Mouse (Mus musculus) cortical plate, adult 2 months (tissue): ENCODE results near the gene Dctpp1. TPM values are rescaled to one million over a fixed set of nuclear protein-coding genes. Genes with fewer than 3 reads are reported as not detected.

Source experiments
- H3K27ac ChIP-seq: fragments of 200-500 bp; 2 replicates; pipeline ENCODE4 v1.5.1; 2012; ENCODE audit warnings: low read length, control low read depth, inconsistent platforms; ENCODE audit not compliant: insufficient read depth
- H3K4me1 ChIP-seq: fragments of 200-500 bp; 2 replicates; pipeline ENCODE4 v1.6.1; 2011; ENCODE audit warnings: low read length; ENCODE audit not compliant: control insufficient read depth, insufficient read depth
- H3K4me3 ChIP-seq: fragments of 200-500 bp; 2 replicates; pipeline ENCODE4 v1.5.1; 2011; ENCODE audit warnings: mild to moderate bottlenecking, low read length, control low read depth; ENCODE audit not compliant: insufficient read depth
- CTCF ChIP-seq: fragments of 200-500 bp; IDR thresholded peaks from 2 replicates; pipeline ENCODE4 v1.5.1; 2011; ENCODE audit warnings: mild to moderate bottlenecking, control low read depth, low read length; ENCODE audit not compliant: insufficient read depth; ENCODE audit errors: extremely low read depth
- POLR2A ChIP-seq: fragments of 200-500 bp; IDR thresholded peaks from 2 replicates; pipeline ENCODE4 v1.6.1; 2011; ENCODE audit warnings: mild to moderate bottlenecking, low read length, control low read depth; ENCODE audit not compliant: insufficient read depth; ENCODE audit errors: extremely low read depth
- polyA plus RNA-seq: library from polyadenylated mRNA; depleted of rRNA; stranded (reverse); fragments of >200 nt; gene quantifications from 2 replicates; pipeline ENCODE4 v1.2.3, GENCODE M21; 2012

The Dctpp1 gene
- polyA plus RNA-seq, 1 experiment: 37.4 TPM

GRCm38 (mm10) chr7:127271093-127271492 is 10.6 kb upstream of the Dctpp1 start:
- TF ChIP-seq CTCF (no peak), POLR2A (no peak)
- Histone ChIP-seq H3K27ac (no peak overlapping the region), H3K4me1 (peaks cover 4% of the 10 kb centered on the region), H3K4me3 (no peak overlapping the region)

GRCm38 (mm10) chr7:127270666-127271065 is 10.2 kb upstream of the Dctpp1 start:
- peaks cover 4% of the 10 kb centered on the region for H3K4me1 ChIP-seq
- TF ChIP-seq CTCF (no peak), POLR2A (no peak)
- H3K4me3 ChIP-seq: no peak overlapping the region
- no peak overlapping the region for H3K27ac ChIP-seq

DNA sequence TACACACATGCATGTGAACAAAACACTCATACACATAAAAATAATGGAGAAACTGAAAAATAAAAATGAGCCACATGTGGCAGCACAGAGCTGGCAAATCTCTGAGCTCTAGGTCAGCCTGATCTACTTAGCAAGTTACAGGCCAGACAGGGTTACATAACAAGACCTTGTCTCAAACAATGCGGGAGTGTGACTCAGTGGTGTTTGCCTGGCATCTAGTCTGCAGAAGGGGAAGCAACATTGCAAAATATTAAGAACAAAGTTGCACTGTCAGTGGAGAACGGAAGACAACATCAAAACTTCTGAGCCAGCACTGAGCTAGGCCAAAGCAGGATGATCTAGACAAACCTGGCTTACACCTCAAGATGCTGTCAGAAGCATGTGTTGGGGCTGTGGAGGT is 9.7 kb upstream of the Dctpp1 start:
- TF ChIP-seq CTCF (no peak), POLR2A (no peak)
- H3K4me1 ChIP-seq: peaks cover 4% of the 10 kb centered on the region
- no peak overlapping the region for H3K4me3 ChIP-seq
- no peak overlapping the region for H3K27ac ChIP-seq

- Histone ChIP-seq H3K4me3 (no peak overlapping the region), H3K4me1 (peaks cover 2% of the 10 kb centered on the region; the same call in 1 of the 2 replicates), H3K27ac (no peak overlapping the region)
- no peak for TF ChIP-seq CTCF
- no peak for TF ChIP-seq POLR2A
Observed at GRCm38 (mm10) chr7:127263526-127263925, 3.0 kb upstream of the Dctpp1 start.

GRCm38 (mm10) chr7:127262218-127262961 is 1.9 kb upstream of the Dctpp1 start:
- TF ChIP-seq POLR2A (no peak), CTCF (no peak)
- H3K4me3 ChIP-seq: no peak overlapping the region
- no peak overlapping the region for H3K27ac ChIP-seq
- peaks cover 2% of the 10 kb centered on the region; the same call in 1 of the 2 replicates for H3K4me1 ChIP-seq

- H3K27ac ChIP-seq: no peak overlapping the region
- TF ChIP-seq POLR2A (no peak), CTCF (no peak)
- H3K4me1 ChIP-seq: peaks cover 3% of the 10 kb centered on the region; the same call in 1 of the 2 replicates
- no peak overlapping the region for H3K4me3 ChIP-seq
Observed at GRCm38 (mm10) chr7:127259186-127259905, 1.2 kb downstream of the Dctpp1 start.

DNA sequence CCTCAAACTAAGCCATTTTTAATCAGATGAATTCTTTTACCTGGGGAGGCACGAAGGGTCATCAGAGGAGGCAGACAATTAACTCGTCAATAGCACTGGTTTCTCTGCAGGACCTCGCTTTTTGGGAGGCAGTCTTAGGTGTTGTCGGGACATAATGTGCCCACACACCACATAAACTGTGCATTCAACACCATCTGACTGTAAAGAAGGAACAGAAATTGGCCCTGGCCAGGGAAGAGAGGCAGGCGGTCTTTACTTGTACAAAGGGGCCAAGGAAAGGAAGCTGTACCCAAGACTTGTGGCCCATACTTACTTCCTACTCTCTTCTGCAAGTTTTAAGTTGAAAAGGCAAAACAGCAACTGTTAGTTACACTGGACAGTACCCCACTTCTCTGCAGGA is 4.0 kb downstream of the Dctpp1 start:
- Histone ChIP-seq H3K27ac (no peak overlapping the region), H3K4me3 (no peak overlapping the region), H3K4me1 (peaks cover 3% of the 10 kb centered on the region; the same call in 1 of the 2 replicates)
- TF ChIP-seq CTCF (no peak), POLR2A (no peak)

DNA sequence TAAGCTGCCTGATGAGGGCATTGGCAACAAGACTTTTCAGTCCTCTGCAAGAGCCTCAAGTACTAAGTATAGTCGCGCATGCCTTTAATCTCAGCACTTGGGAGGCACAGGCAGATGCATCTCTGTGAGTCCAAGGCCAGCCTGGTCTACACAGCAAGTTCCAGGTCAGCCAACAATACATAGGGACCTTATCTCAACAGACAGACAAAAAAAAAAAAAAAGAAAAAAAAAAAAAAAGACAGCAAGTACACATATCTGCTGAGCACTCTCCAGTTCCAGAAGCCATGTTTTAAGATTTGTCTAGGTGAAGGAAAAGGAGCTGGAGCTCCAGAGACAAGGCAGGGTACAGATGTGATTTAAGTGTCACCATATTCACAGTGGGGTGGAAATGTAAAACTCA is 4.5 kb downstream of the Dctpp1 start:
- TF ChIP-seq CTCF (no peak), POLR2A (no peak)
- Histone ChIP-seq H3K4me1 (peaks cover 1% of the 10 kb centered on the region; the same call in 1 of the 2 replicates), H3K4me3 (no peak overlapping the region)

GRCm38 (mm10) chr7:127255008-127255407 is 5.5 kb downstream of the Dctpp1 start:
- Histone ChIP-seq H3K27ac (peak overlapping the region; percentile 62; the same call in 1 of the 2 replicates), H3K4me3 (peak overlapping the region; percentile 45; the same call in 1 of the 2 replicates), H3K4me1 (peaks cover 1% of the 10 kb centered on the region; the same call in 1 of the 2 replicates)
- TF ChIP-seq CTCF (no peak), POLR2A (no peak)

More for the DNA sequence above, 4.5 kb downstream of the Dctpp1 start:
- no peak overlapping the region for H3K27ac ChIP-seq
